Mouse (Mus musculus): ENCODE results near the gene Bhlhe41. TPM values are rescaled to one million over a fixed set of nuclear protein-coding genes. Genes with fewer than 3 reads are reported as not detected.

The Bhlhe41 gene
- 0.90 and 1.5 TPM in 2 replicates for polyA plus RNA-seq (2012; rRNA removed)

DNA sequence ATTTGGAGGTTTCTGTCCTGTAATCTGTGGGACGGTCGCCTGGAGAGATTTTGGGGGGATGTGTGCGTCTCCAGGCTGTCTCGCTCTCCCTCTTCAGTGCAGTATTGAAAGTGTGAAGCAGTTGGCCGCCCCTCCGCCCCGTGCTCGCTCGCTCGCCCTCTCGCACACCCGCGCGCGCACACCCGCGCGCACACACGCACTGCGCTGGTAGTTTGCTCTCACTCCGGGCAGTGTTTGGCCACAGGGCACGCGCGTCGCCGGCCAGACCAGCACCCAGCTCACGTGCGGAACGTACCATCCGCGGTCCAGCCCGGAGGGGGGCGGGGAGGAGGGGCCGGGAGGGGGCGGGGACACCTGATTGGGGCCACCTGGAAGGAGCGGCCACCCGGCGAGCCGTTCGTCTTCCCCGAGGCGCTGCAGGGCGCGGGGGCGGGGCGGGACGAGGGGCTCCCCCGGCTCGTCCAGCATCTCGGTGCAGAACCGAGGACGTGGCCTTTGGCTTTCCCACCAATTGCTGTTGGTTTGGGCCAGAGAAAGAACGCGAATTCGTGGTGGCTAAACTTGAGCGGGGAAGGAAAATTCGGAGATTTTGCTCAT lies at the start of gene Bhlhe41:
Gene Bhlhe41 (minus strand): TSS at position 270 of the 597 bp plus-strand sequence.
- no peak for DNase-seq (ENCODE audit: low read depth, low spot score)
- under 1% methylated on average over 55 of the region's 57 CpGs for WGBS

DNA sequence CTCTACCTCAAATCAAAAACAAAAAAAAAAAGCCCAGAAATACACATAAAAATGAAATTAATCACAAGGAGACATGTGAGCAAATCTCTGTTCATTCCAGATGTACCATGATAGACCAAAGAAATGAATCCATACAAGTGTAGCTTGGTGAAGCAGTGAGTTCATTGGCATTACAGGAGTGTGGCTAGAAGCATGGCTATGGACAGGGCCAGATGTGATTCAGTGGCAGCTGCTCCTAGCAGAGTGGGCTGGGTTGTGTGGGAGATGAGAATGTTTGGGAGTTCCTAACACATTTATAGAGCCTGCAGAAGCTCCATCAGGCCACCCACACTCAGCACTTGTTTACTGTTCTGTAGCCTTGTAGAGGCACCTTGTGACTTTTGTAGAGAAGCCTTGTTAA lies 46.9 kb upstream of the Bhlhe41 start:
- DNase-seq (ENCODE audit: low read depth, low spot score), result no peak

DNA sequence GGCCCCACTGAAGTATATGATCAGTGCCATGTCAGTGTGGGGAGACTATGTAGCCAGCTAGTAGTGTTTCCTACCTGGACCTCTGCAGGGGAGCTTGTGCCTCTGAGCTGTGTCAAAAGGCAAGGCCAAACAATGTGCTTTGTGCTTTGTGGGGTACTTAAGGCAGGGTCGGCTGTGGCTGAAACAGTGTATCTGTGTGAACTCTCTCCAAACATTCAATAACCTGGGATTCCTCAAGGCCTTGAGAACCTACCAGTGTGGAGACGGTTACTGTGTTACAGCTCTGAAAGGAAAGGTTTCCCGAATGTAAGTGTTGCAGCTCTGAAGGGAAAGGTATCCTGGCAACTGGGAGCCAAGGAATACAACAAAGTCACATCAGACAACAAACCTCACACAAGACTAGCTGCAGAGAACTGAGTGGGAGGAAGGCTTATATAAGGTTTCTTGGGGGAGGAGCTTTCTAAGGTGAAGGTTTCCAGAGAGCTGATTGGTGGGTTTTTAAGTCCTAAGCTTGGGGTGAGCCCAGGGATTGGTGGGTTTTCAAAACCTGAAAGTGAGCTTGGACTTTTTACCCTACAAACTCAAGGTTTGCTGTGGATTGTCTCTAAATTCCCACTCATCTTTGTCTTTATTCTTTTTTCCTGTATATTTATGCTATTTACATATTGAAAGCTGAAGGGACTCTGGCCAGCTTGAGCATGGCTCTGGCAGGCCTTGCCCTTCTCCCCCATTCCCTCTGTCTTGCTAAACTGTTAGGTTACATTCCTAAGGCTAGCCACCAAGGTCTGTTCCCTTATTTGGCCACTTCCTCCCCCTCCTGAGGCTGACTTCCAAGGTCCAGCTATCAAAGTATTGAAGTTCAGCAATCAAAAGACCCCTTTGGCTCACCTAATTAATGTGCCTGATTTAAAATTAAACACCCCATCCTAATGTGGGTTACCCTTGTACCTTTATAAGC lies 45.4 kb upstream of the Bhlhe41 start:
- DNase-seq (ENCODE audit: low read depth, low spot score), result no peak
- WGBS, result 72% methylated on average over 3 of the region's 3 CpGs

DNA sequence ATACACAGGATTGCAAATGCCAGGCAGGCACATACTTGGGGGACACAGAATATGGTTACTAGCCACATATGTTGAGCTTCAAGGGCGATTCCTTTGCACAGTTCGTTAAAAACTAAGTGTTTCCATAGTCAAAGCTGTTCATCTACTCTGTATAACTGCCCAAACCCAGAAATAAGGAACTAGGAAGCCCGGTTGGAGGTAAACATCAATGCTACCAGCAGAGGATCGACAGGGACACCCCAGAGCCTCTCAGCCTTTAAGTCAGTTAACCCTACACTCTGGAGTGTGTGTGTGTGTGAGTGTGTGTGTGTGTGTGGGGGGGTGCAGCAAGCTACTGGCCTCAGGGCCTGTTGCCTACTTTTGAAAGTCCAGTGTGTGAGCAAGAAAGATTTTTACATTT lies 44.6 kb upstream of the Bhlhe41 start:
- 45% methylated on average over 4 of the region's 4 CpGs for WGBS

DNA sequence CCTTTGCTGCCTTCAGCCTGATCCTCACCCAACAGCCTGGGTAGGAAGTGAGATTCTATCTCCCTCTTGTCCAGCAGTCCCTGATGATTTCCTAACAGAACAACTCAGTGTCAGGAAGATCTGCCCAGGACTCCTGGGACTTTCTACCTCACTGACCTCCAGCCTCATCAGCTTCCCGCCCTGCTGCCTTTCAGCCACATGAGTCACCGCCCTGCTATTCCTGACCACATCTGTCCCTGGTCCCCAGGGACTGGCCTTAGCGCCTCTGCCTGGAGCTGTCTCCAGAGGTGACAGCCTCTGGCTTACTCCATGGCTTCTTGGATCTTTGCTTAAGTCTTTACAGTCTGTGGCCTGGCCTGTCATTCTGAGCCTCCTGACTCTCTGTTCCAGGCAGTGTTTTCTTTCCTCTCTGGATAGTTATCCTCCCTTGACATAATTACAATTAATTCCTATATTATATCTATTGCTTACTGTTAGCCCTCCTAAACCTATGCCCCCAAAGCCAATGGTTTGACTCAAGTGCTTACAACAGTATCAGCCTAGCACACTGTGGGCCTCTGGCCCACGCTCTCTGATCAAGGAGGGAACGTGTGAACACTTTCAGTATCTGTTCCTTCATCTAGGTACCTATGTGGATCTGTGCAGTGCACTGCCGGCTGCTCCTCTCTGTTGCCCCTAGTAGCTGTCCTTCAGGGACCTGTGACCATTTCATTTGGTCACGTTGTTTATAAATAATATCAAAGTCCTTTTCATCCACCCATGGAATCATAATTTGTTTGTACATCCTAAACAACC lies 40.9 kb upstream of the Bhlhe41 start:
- DNase-seq (ENCODE audit: low read depth, low spot score), result no peak
- 61% methylated on average over 7 of the region's 7 CpGs for WGBS

More for the DNA sequence above, 44.6 kb upstream of the Bhlhe41 start:
- DNase-seq (ENCODE audit: low read depth, low spot score), result no peak

DNA sequence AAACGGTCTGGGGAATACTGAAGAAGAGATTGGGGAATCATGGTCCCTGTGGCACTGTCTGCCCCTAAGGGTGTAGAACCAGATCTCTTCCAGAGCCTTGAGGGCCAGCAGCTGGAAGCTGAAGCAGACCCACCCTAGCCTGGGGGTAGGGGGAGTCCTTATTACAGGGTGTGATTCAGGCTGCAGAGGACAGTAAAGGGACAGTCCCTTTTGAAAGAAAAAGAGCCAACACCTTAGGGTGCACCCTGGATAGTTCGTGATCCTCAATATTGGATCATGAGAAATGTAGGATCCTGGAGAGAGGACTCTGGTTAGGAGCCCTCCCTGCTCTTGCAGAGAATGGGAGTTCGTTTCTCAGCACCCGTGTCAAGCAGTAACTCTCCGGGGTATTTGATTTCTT lies 39.3 kb upstream of the Bhlhe41 start:
- 74% methylated on average over 5 of the region's 5 CpGs for WGBS

DNA sequence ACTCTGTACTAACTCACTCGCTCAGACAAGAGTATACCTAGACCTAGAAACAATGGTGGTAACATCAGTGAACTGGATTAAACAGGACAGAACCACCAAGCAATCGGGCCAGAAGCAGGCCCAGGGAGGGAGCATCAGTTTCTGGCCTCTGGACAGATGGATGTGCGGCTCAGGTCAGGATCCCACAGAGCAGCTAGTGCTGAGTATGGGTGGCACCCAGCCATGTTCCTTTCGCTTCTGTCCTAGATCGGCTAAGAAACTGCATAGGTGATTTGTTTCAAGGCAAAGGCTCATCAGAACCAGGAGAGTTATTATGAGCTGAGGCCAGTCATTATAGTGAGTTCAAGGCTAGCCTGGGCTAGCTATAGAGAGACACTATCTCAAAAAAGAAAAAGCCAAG lies 38.8 kb upstream of the Bhlhe41 start:
- DNase-seq (ENCODE audit: low read depth, low spot score), result no peak
- 95% methylated on average over 5 of the region's 5 CpGs for WGBS

More for the DNA sequence above, 39.3 kb upstream of the Bhlhe41 start:
- no peak for DNase-seq (ENCODE audit: low read depth, low spot score)

DNA sequence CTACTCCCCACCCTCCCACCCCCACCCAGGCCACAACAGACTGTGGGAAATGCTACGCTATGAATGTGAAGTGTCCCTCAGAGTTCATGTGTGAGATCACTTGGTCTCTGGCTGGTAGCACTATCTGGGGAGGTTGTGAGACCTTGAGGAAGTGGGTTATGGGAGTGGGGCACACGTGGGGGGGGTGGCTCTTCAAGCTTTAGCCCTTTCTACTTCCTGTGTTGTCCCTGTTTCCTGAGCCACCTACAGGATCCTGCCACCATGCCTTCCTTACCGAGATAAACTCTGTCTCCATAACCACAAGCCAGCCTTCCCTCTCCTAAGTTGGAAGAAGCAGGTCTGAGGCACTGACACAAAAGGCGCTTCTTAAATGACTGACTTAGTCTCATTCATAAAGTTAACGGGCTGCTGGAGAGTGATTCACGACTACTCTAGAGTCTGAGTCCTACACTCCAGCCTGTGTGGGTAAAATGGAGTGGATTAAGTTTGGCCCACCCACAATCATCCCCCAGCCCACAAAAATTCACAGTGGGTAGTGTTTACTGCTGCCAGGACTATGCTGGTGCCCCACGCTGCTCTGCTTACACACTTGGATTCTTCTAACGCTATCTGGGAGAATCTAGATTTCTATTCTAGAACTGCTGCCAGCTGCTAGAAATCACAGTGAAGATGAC lies 29.4 kb upstream of the Bhlhe41 start:
- 60% methylated on average over 8 of the region's 8 CpGs for WGBS
- no peak for DNase-seq (ENCODE audit: low read depth, low spot score)

DNA sequence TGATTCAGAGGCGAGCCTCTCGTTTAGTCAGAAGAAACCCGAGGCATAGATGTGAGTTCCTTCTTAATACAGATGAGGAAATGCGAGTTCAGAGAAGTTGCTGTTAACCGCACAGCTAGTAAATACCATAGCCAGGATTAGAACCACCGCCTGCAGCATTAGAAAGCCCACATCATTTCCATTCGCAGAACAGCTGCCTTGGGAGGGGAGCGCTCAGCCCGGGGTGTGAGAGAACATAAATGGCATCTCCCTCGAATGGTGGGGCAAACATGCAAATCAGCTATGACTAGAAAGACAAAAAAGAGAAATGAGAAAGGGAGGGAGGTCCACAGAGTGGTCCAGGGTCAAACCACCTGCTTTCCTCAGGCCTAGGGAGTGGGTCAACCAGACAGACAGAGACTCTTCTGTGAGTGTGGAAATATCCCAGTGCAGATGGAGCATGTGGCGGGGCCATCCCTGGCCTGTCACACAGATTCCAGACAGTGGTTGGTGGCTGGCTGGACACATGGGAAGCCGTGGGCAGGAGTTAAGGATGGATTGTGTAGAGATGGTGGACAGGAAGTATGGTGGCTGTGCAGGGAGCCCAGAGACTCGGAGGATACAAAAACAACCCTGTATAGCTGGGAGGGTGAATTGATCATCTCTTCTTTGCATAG lies 28.1 kb upstream of the Bhlhe41 start:
- WGBS, result 71% methylated on average over 13 of the region's 13 CpGs
- no peak for DNase-seq (ENCODE audit: low read depth, low spot score)

DNA sequence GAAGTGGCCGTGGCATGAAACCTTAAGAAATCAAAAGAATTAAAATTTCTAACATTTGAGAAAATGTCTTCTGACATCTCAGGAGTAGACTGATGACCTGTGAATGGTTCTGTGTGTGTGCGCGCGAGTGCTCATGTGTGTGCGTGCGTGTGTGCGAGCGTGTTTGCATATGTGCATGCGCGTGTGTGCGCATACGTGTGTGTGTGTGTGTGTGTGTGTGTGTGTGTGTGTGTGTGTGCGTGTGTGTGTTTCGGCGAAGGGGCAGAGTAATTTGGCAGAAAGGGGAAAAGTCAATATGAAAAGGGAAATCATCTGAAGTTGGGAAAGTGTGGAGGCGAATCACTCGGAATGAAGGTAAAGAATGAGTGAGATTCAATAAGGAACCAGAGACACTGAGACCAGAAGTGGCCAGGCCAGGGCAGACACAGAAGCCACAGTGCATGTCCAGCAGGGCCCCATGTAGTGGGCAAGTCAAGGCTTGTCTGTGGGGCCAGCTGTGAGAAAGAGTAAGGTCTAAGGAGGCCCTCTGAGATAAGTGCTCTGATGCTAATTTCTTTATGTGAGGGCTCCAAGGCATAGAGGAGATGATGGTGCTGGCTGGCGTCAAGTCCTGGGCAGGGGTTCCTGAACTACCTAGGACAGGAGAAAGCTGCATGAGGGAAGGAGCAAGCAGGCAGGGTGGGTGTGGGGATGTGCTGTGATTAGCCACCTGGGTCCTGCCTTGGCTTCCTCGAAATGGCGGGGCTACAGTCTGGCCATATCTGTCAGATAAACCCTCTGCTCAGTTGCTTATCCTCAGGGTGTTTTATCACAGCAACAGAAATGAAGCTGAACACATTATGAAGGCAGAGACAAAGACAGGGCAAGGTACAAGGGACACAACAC lies 27.3 kb upstream of the Bhlhe41 start:
- WGBS, result 93% methylated on average over 20 of the region's 20 CpGs
- no peak for DNase-seq (ENCODE audit: low read depth, low spot score)

DNA sequence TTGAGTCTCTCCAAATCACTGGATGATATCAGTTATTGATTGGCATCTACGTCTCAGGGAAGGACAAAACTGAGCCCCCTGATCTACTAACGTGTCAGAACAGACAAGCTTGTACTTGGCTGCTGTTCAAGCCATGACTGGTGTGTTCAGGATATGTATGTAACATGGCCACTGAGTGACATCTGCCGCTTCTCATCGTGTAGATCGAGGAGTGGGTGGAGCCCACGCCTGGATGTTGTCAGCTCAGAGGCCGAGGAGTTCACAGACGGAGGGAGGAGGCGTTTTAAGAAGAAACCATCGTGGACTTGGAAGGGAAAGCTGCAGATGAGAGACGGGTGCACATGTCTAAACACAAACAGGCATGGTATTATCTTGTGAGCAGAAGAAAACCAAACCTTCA lies 26.6 kb upstream of the Bhlhe41 start:
- WGBS, result 76% methylated on average over 11 of the region's 11 CpGs
- DNase-seq (ENCODE audit: low read depth, low spot score), result no peak

DNA sequence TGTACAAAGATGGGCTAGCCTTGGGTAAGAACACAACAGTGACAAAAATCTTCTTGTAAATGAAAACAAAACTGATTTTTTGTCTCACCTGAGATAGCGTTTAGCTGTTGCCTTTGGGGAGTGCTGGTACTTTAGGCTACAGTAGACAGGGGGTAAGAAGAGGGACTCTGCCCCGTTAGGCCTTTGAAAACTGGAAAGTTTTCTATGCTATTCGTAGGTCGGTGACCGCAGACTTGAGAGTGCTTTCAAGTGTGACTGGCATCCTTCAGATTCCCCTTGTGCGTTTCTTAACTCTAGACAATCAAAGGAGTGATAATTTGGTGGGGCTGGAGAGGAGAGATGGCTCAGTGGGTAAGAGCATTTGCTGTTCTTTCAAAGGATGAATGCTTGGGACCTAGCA lies 22.4 kb upstream of the Bhlhe41 start:
- 84% methylated on average over 6 of the region's 6 CpGs for WGBS

DNA sequence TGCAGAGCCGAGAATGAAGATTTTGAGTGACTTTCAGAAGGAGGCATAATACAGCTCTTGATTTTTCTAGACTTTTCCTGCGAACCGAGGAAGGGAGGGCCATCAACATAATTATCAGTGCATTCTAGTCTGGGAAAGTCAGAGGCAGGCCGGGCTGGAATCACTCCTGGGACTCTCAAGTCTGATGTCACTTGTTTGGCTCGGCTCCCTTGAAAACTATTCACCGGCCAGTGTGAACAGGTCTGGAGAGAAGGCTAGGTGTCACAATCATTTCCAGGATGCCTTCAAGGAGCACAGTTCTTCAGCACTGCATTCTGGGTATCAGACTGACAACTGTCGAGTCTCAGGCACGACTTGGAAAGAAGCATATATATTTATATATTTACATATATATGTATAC lies 20.9 kb upstream of the Bhlhe41 start:
- DNase-seq (ENCODE audit: low read depth, low spot score), result no peak

More for the DNA sequence above, 22.4 kb upstream of the Bhlhe41 start:
- DNase-seq (ENCODE audit: low read depth, low spot score), result no peak

DNA sequence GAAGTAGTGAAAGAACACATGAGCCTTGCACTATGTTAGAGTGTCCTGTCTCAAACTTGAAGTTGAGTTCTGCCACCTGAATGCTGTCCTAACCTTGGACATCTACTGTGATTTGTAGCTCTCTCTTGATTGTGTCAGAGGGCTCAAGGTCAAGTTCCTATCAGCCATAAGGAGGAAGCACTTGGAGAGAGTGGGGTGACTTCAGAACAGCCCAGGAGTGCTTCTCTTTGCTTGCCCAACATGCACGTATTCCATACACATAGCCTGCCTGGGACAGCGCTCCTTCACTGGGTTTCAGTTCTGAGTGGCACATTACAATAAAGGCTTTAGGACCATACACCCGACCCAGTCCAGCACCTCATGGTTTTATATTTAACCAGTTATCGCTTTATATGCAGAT lies 19.7 kb upstream of the Bhlhe41 start:
- WGBS, result 64% methylated on average over 4 of the region's 4 CpGs
- no peak for DNase-seq (ENCODE audit: low read depth, low spot score)

More for the DNA sequence above, 20.9 kb upstream of the Bhlhe41 start:
- WGBS, result 65% methylated on average over 8 of the region's 8 CpGs

DNA sequence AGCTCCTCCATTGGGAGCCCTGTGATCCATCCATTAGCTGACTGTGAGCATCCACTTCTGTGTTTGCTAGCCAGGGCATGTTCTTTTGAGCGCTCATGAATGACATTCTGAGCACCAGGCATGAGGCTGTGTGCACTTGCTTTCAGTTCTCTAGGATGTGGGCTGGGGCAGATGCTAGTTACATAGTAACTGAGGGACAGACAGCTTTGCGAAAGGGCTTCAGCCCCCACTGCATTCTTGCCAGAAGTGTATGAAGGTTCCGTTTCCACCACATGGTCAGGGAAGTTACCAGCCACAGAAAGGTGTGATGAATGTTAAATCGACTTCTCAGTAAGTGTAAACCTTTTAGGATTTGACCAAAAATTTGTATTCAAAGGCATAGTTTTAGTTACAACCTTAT lies 18.3 kb upstream of the Bhlhe41 start:
- no peak for DNase-seq (ENCODE audit: low read depth, low spot score)

DNA sequence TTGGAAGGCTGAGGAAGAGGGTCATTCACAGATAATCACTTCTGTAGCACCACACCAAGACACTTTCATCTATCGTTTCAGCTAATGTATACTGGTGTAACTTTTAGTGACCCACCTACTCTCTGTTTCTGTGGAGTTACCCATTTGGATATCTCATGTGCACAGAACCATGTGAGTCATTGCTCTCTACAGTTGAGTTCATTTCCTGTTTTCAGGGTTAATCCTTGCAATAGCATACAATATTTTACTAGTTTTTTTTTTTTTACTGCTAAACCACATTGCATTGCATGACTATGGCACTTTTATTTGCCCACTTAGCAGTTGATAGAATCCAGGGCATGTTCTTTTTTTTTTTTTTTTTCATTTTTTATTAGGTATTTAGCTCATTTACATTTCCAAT lies 17.7 kb upstream of the Bhlhe41 start:
- no peak for DNase-seq (ENCODE audit: low read depth, low spot score)
- whole genome bisulfite sequencing, result 64% methylated on average over 1 of the region's 1 CpGs

More for the DNA sequence above, 18.3 kb upstream of the Bhlhe41 start:
- 62% methylated on average over 4 of the region's 4 CpGs for WGBS

DNA sequence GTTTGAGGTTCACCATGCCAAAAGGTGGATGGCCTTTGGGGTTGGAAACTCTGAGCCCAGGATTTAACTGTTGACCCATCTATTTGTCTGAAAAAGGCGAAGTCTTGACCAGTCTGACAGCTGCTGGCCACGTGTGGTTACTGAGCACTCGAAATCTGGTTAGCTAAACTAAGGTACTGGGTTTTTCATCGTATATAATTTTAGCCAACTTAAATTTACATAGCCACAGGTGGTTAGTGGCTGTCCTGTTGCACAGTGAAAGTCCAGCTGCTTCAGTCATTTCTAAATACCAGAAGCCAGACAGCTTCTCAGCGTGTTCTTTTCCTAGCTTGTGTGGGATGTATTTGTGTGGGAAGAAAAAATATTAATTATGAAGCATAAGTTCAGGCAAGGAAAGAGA lies 15.3 kb upstream of the Bhlhe41 start:
- 80% methylated on average over 5 of the region's 5 CpGs for WGBS
- DNase-seq (ENCODE audit: low read depth, low spot score), result no peak
